Mouse (Mus musculus) kidney, embryonic 16.5 days (tissue): ENCODE results near the gene Myl10. TPM values are rescaled to one million over a fixed set of nuclear protein-coding genes. Genes with fewer than 3 reads are reported as not detected.
"Not testable (repeated sequence)": the region's sequence is repeated elsewhere in the genome, so short reads cannot be mapped to it uniquely, and the experiment has no call there.

ENCODE experiments used
- ATAC-seq: fragments of 200-750 bp; cut with Nextera tagmentation; 2 replicates; pipeline ENCODE4 v1.8.0; 2017; ENCODE audit warnings: moderate TSS enrichment; ENCODE audit not compliant: low FRiP score, low TSS enrichment
- H3K27ac ChIP-seq: fragments of 300-500 bp; sonication (generic); 2 replicates; pipeline ENCODE4 v1.5.1; 2014; ENCODE audit warnings: low read length
- H3K27me3 ChIP-seq: fragments of 300-500 bp; sonication (generic); 2 replicates; pipeline ENCODE4 v1.6.1; 2014; ENCODE audit warnings: low read length, control low read depth, mixed read lengths; ENCODE audit not compliant: insufficient read depth
- H3K36me3 ChIP-seq: fragments of 300-500 bp; sonication (generic); 2 replicates; pipeline ENCODE4 v1.6.1; 2014; ENCODE audit warnings: low read length, control low read depth, mixed read lengths; ENCODE audit not compliant: insufficient read depth
- H3K4me1 ChIP-seq: fragments of 300-500 bp; sonication (generic); 2 replicates; pipeline ENCODE4 v1.6.1; 2014; ENCODE audit warnings: low read length, control low read depth, mixed read lengths; ENCODE audit not compliant: insufficient read depth
- H3K4me2 ChIP-seq: fragments of 300-500 bp; sonication (generic); replicated peaks from 2 replicates; pipeline ENCODE4 v1.6.1; 2014; ENCODE audit warnings: low read depth, low read length
- H3K4me3 ChIP-seq: fragments of 300-500 bp; sonication (generic); 2 replicates; pipeline ENCODE4 v1.5.1; 2014; ENCODE audit warnings: mild to moderate bottlenecking, low read length
- H3K9ac ChIP-seq: fragments of 300-500 bp; sonication (generic); replicated peaks from 2 replicates; pipeline ENCODE4 v1.6.1; 2014; ENCODE audit warnings: low read length
- H3K9me3 ChIP-seq: fragments of 300-500 bp; sonication (generic); 2 replicates; pipeline ENCODE4 v1.6.1; 2016; ENCODE audit warnings: low read length, control low read depth
- WGBS: fragments of 180-500 bp; shearing (Covaris S2); extraction: QIAGEN DNeasy Blood & Tissue Kit; methylation state at CpG from one replicate; pipeline ENCODE4 v1.1.7; 2014; 5-methylcytosine and 5-hydroxymethylcytosine counted together
- polyA plus RNA-seq: library from polyadenylated mRNA; unstranded; fragments of >200 nt; fragmentation: Nextera tagmentation; extraction: Ambion mirVana; gene quantifications from 2 replicates; pipeline ENCODE4 v1.2.1, GENCODE M21; 2015

The Myl10 gene
- polyA plus RNA-seq, 1 experiment from 2014 or later, result not detected

GRCm38 (mm10) chr5:136716696-136717572, 24.0 kb downstream of the Myl10 start:
- H3K27ac ChIP-seq, result peak overlapping the region; percentile 86
- WGBS, result 23% methylated on average over 10 of the region's 10 CpGs
- ATAC-seq, result peak; percentile 81
- no peaks in the 10 kb centered on the region for H3K9me3 ChIP-seq
- H3K9ac ChIP-seq, result no peak overlapping the region
- H3K4me2 ChIP-seq, result no peak overlapping the region
- H3K36me3 ChIP-seq, result no peaks in the 10 kb centered on the region
- no peak overlapping the region for H3K4me3 ChIP-seq
- peaks cover 11% of the 10 kb centered on the region for H3K4me1 ChIP-seq
- H3K27me3 ChIP-seq, result no peaks in the 10 kb centered on the region

DNA sequence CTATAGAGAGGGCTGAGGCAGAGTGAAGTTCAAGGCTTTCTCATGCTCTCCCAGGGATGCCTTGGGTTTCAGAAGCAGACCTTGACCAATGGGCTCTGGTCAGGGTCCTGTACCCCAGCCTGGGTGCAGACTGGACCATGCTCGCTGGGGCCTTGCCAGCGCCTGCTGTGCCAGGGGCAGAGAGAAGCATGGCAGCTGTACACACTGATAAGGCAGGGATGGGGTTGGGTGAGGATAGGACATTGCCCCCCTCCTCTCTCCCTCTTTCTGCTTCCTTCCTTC, 24.6 kb downstream of the Myl10 start:
- peak; percentile 87; the same call in 1 of the 2 replicates for ATAC-seq
- no peaks in the 10 kb centered on the region for H3K36me3 ChIP-seq
- WGBS, result 23% methylated on average over 2 of the region's 2 CpGs
- no peaks in the 10 kb centered on the region for H3K9me3 ChIP-seq
- H3K9ac ChIP-seq, result no peak overlapping the region
- no peak overlapping the region for H3K4me3 ChIP-seq
- peaks cover 11% of the 10 kb centered on the region for H3K4me1 ChIP-seq
- H3K4me2 ChIP-seq, result no peak overlapping the region
- H3K27ac ChIP-seq, result peak overlapping the region; percentile 86
- no peaks in the 10 kb centered on the region for H3K27me3 ChIP-seq

DNA sequence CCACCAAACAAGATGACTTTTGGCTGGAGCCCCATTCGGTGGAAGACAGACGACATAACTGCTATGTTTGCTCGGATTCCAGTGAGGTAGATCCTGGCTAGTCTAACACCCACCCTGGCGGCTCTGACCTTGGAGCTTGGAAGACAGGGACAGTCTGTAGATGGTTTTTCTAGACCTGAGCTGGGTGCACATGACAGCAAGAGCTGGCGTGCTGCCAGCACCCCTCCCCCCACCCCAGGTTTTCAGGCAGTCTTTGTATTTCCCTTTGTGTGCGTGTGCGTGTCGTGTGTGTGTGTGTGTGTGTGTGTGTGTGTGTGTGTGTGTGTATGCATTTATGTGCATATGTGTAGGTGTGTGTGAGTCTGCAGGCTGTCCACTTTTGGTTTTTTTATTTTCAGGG, 25.7 kb downstream of the Myl10 start:
- no peak for ATAC-seq
- WGBS, result 40% methylated on average over 8 of the region's 8 CpGs
- Histone ChIP-seq H3K9me3 (no peaks in the 10 kb centered on the region), H3K27me3 (no peaks in the 10 kb centered on the region), H3K9ac (no peak overlapping the region), H3K4me2 (no peak overlapping the region), H3K36me3 (no peaks in the 10 kb centered on the region), H3K27ac (no peak overlapping the region), H3K4me3 (no peak overlapping the region), H3K4me1 (peaks cover 11% of the 10 kb centered on the region)

DNA sequence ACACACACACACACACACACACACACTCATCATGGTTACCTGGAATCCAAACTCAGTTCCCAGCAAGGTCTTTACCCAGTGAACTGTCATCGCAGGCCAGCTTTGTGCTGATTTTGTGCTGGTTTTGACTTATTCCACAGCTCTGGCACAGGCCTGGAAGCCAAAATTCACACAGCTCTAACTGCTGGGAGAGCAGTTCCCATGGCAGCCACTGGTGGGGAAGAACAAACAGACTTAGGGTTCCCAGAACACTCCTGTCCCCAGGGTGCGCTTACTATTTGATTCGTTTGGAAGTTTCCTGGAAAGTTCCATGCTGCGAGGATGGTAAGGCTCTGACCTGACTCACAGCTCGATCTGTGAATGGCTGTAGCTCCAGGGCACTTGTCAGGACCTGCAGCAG, 28.6 kb downstream of the Myl10 start:
- 77% methylated on average over 5 of the region's 5 CpGs for WGBS
- H3K4me2 ChIP-seq, result no peak overlapping the region

GRCm38 (mm10) chr5:136726271-136726670, 33.3 kb downstream of the Myl10 start:
- ATAC-seq, result not testable (repeated sequence)
- 93% methylated on average over 4 of the region's 5 CpGs for WGBS

More for the DNA sequence above, 28.6 kb downstream of the Myl10 start:
- no peaks in the 10 kb centered on the region for H3K9me3 ChIP-seq
- H3K27ac ChIP-seq, result no peak overlapping the region
- no peaks in the 10 kb centered on the region for H3K27me3 ChIP-seq
- ATAC-seq, result no peak
- peaks cover 11% of the 10 kb centered on the region for H3K4me1 ChIP-seq
- H3K9ac ChIP-seq, result no peak overlapping the region
- no peak overlapping the region for H3K4me3 ChIP-seq
- no peaks in the 10 kb centered on the region for H3K36me3 ChIP-seq

GRCm38 (mm10) chr5:136738918-136739317, 46.0 kb downstream of the Myl10 start:
- Histone ChIP-seq H3K9me3 (no peaks in the 10 kb centered on the region), H3K27ac (no peak overlapping the region), H3K27me3 (no peaks in the 10 kb centered on the region), H3K4me2 (no peak overlapping the region), H3K4me1 (no peaks in the 10 kb centered on the region), H3K9ac (no peak overlapping the region), H3K36me3 (no peaks in the 10 kb centered on the region), H3K4me3 (no peak overlapping the region)
- no peak for ATAC-seq
- 52% methylated on average over 6 of the region's 6 CpGs for WGBS

More at GRCm38 (mm10) chr5:136726271-136726670, 33.3 kb downstream of the Myl10 start:
- H3K9me3 ChIP-seq, H3K4me1 ChIP-seq, H3K4me2 ChIP-seq, H3K27ac ChIP-seq, H3K36me3 ChIP-seq, H3K9ac ChIP-seq, H3K27me3 ChIP-seq, H3K4me3 ChIP-seq: not testable (repeated sequence)

GRCm38 (mm10) chr5:136746596-136746995, 53.6 kb downstream of the Myl10 start:
- Histone ChIP-seq H3K27me3 (no peaks in the 10 kb centered on the region), H3K4me3 (no peak overlapping the region), H3K36me3 (peaks cover 32% of the 10 kb centered on the region), H3K4me1 (no peaks in the 10 kb centered on the region), H3K9ac (no peak overlapping the region), H3K4me2 (no peak overlapping the region), H3K9me3 (peaks cover 26% of the 10 kb centered on the region), H3K27ac (no peak overlapping the region)
- 81% methylated on average over 9 of the region's 9 CpGs for WGBS
- no peak for ATAC-seq

Other genes starting within 250 kb of the Myl10 start
- 110 and 123 TPM in 2 replicates for gene Cux1, start 125.7 kb upstream of the Myl10 start, polyA plus RNA-seq
- 48.1 and 51.5 TPM in 2 replicates for gene Col26a1, start 190.1 kb downstream of the Myl10 start, polyA plus RNA-seq
- 87.8 and 88.1 TPM in 2 replicates for gene Ift22, start 215.0 kb downstream of the Myl10 start, polyA plus RNA-seq